Mouse (Mus musculus) monocyte, adult 5-6 weeks (primary cell): ENCODE results near the gene Zfp341. TPM values are rescaled to one million over a fixed set of nuclear protein-coding genes. Genes with fewer than 3 reads are reported as not detected.

Experiments used
- ATAC-seq: fragments of 153-309, 156-312 bp; replicated peaks from 2 replicates; pipeline ENCODE4 v1.8.0; 2017; ENCODE audit warnings: mild to moderate bottlenecking; ENCODE audit not compliant: low TSS enrichment, insufficient number of reproducible peaks, severe bottlenecking, poor library complexity, low FRiP score
- total RNA-seq: library from RNA; stranded (forward); fragments of 200-1000, 200-491, 200-594 nt; gene quantifications from 3 replicates; pipeline ENCODE4 v1.2.3, GENCODE M21; 2017

Gene Zfp341
- total RNA-seq, 1 experiment from 2014 or later, result 3.2 TPM

DNA sequence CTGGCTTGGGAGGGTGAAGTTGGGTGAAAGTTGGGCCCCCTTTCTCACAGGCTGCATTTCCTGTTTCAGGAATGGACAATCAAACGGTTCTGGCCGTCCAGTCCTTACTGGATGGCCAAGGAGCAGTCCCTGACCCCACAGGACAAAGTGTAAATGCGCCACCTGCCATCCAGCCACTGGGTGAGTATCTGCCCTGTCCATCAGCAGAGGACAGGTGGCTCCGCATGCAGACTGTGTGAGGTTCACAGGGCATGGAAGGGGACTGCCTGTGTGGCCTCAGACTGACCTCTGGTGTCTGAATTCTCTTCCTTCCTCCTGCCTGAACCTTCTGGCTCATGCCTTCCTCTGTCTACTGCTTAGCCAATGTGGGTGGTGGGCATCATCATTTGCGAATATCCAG is 8.6 kb downstream of the Zfp341 start:
- peak; percentile 27; the same call in 1 of the 2 replicates for ATAC-seq

DNA sequence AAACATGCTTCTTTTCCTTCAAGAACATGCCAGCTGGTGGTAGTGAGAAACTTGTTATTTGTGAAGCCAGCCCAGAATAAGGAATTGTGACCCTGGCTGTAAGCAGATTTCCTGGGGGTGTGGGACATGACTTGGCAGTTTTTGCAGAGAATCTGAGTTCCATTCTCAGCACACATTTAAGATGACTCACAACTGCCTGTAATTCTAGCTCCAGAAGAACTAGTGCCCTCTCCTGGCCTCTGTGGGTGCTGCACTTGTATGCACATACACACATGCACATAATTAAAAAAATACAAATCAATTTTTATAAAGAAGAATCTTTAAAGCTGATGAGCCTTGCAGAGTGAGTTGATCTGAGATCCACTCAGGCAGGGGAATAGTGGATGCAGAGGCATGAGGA is 11.0 kb downstream of the Zfp341 start:
- ATAC-seq, result no peak

DNA sequence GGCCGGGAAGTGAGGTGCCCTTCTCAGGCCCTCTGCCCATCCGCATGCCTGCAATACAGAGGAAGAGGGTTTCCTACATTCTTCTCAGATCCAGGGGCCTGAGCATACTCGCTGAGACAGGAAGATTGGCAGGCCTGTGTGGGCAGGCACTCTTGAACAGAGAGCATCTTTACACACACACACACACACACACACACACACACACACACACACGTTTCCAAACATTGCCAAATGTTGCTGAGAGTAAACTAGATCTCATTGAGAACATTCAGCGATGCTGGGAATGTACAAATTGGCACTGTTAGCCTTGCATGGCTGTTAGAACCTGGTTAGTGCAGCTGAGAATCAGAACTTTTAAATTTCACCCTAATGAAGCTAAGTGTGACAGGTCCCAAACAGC is 17.4 kb downstream of the Zfp341 start:
- no peak for ATAC-seq

DNA sequence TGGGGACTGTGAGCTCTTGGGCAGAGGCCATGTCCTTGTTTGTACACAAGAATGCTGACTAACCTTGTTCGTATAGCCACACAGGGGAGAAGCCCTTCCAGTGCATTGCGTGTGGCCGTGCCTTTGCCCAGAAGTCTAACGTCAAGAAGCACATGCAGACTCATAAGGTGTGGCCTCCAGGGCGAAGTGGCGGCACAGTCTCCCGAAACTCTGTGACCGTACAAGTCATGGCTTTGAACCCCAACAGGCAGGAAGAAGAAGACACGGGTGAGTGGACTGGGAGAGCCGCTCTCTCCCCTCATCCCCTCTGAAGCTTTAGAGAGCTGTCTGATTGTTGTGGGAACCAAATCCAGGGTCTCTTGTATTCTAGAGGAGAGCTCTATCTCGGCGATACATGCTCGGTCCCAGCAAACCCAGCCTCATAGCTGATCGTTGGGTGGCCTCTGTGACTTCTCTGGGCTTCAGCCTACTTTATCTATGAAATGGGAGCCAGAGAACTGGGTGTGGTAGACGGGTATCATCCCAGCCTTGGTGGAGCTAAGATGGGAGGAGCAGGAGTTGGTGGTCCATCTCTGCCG is 19.2 kb downstream of the Zfp341 start:
- no peak for ATAC-seq

DNA sequence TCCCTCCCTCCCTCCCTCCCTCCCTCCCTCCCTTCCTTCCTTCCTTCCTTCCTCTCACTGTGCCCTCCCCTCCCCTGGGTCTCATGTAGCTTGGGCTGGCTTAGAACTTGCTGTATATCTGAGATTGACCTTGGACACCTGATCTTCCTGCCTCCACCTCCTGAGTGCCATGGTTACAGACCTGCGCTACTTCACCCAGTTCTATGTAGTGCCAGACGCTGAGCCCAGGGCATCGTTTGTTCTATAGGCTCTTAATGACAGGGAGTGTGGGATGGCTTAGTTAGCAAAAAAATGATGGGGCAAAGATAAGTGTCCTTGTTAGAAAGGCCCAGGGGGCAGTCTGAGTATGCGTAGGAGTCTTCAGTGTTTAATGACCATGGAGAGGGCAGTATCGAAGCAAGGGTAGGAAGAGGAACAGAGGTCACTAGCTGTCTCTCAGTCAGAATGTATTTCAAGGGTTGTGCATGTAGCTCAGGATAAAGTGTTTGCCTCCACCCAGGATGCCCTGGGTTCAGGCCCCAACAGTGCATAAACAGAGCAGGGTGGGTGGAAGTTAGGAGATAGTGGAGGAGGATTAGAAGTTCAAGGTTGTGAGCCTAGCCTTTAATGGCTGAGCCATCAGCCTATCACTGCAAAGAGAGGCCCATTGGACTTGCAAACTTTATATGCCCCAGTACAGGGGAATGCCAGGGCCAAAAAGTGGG is 20.1 kb downstream of the Zfp341 start:
- ATAC-seq, result no peak

- no peak for ATAC-seq
These were observed 21.0 kb downstream of the Zfp341 start for GRCm38 (mm10) chr2:154633876-154634644.

GRCm38 (mm10) chr2:154635826-154636225 is 22.7 kb downstream of the Zfp341 start:
- ATAC-seq, result no peak

DNA sequence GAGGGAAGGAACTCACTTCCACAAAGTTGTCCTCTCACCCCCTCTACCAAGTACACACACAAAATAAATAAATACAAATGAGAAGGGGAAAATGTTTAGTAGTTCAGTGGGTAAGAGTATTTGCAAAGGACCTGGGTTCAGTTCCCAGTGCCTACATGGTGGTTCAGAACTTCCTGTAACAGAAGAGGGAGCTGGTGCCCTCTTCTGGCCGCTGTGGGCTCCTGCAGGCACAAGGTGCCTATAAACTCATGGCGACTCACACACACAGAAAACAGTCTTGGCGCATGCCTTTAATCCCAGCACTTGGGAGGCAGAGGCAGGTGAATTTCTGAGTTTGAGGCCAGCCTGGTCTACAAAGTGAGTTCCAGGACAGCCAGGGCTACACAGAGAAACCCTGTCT is 25.4 kb downstream of the Zfp341 start:
- no peak for ATAC-seq

DNA sequence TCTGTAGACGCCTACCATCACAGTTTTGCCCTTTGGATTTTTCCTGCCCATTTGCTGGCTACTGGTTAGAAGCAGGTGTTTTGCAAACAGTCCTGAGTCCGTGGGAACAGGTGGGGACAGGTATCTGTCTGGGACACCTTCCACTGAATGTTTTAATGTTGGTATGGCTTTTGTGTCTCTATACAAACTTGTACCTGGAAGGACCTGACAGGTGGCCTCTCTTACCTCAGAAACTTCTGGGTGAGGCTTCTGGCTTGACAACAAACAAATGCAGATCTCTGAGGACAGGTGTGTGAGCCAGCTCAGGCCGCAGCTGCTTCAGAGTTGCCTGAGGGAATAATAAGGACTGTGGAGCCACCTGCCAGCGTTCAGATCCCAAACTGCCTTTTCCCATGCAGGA is 26.0 kb downstream of the Zfp341 start:
- ATAC-seq, result no peak

DNA sequence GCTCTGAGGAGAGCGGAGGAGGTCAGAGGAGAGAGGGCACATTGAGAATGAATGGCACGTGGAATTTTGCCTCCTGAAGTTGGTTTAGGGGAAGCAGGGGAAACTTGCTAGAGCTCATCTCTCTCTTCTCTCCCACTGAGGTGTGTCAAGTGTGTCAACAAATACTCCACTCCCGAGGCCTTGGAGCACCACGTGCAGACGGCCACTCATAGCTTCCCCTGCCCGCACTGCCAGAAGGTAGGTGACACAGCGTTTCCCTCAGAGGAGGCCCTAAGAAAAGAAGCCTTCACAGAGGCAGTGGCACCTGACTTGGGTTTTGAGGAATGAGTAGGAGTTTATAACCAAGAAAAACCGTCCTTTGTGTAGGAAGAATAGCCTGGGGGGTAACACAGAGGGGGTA is 28.1 kb downstream of the Zfp341 start:
- ATAC-seq, result no peak

DNA sequence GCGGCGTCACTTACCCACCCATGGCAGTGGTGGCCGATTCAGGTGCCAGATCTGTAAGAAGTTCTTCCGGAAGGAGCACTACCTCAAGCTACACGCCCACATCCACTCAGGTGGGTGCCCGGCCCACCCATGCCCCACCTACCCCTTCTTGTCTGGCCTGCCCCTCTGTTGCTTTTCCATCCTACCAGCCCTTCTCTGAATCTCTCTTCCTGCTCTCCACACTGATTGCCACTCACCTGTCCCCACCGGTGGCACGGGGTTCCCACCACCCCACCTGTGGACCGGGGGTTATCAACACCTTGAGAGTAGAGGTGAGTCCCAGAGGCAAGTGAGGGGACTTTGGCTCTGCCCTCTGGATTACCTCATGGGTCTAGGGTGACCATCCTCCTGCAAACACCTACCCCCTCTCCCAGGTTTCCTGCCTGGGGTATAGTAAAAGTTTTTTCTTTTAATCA is 28.9 kb downstream of the Zfp341 start:
- no peak for ATAC-seq

- no peak for ATAC-seq
These were observed 29.8 kb downstream of the Zfp341 start for GRCm38 (mm10) chr2:154642712-154643385.

DNA sequence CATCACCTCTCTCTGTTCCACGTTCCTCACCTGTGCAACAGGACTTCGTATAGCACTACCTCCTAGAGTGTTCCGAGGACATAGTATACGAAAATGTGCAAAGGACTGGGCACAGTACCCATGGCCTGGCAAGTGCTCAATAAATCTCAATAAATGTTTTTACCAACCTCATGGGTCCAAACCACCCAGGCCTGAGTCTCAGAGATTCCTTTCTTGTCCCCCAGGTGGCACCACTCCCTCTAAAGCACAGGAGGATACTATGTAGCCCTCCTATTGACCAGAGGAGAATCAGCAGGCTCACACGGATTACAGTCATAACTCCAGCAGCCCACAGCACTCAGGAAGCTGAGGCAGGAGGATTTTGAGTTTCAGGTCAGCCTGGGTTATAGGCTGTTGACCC is 33.5 kb downstream of the Zfp341 start:
- ATAC-seq, result no peak

GRCm38 (mm10) chr2:154648086-154648485 is 35.0 kb downstream of the Zfp341 start:
- ATAC-seq, result no peak

GRCm38 (mm10) chr2:154650404-154650803 is 37.3 kb downstream of the Zfp341 start:
- no peak for ATAC-seq

DNA sequence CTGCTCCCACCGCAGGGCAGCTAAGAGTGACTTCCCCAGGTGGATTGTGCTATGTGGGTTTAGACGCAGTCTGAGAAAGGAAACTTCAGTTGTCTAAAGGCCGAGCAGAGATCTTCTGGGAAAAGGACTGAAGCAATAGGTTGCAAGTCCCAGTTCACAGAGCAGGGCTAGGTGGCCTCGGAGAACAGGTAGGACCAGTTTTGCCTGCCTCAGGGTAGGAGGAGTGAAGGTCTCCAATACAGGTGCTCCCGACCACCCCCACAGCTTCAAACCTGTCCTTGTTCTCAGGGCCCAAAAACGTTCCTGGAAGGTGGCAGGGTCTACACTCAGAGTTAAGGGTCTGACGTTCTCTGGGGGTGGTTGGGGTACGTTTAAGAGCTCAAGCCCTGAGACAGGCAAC is 38.3 kb downstream of the Zfp341 start, which contains the start of gene Chmp4b:
Gene Chmp4b, plus strand, starts transcription at position 343 of the 400 bp plus-strand sequence.
- ATAC-seq, result no peak

GRCm38 (mm10) chr2:154654976-154655375 is 41.9 kb downstream of the Zfp341 start:
- no peak for ATAC-seq

DNA sequence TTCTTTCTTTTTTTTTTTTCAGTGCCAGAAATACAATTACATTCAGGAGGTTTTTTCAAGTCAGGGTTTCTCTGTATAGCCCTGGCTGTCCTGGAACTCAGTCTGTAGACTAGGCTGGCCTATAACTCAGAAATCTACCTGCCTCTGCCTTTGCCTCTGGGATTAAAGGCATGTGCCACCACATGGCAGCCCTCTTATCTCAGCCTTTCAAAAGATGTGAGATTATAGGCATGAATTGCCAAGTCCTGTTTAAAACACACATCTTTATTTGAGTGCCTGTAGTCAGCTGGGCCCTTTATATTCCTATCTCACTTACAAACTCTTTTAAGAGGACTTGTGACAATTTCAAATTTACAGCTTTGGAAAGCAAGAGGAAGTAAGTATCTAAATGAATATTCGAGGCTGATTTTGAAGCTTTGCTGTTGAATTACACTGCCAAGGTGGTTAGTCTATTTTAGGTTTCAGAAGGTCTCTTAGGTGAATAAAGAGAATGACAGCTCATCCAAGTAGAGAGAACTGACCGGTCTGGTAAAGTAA is 42.8 kb downstream of the Zfp341 start:
- ATAC-seq, result no peak
